In the genomic region with DNA sequence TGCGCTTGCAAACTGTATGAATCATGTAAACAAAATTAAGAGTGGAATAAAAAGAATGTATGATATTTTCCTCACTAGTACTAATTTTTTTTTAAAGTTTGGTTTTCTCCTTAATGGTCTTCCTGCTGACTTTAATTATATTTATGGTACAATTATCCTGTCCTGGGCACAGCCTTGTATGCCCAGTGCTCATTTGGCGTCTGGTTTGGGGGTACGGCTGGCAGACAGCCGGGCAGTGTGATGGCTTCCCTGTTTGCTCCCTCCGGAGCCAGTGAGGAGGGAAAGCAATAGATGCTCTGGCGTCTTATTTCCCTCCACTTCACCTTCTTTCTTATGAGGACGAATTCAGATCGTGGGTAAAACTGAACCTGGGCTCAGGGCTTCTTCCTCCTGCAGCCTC, we compare ENCODE assay signal across 17 mouse cellular contexts.
A peak's percentile ranks its signal among the peaks of the same experiment; 100 is the strongest.
DNase-seq lines count a peak whose midpoint lies in the region; ATAC-seq and TF ChIP-seq lines count a peak whose summit lies in the region.
"Had no signal": no experiment of that assay in that cellular context is flagged by ENCODE, and none has a peak within 500 bp of the region (broad histone marks: within the 10 kb centered on the region; RNA-seq: fewer than 3 reads in every experiment).

No protein-coding gene starts in this region.

- no peak for ATAC-seq in heart, embryonic 11.5 days (replicated peaks; ENCODE audit: insufficient number of reproducible peaks, low FRiP score, low TSS enrichment)
- ATAC-seq in intestine, embryonic 14.5 days (replicated peaks; ENCODE audit: low FRiP score, low TSS enrichment, low read depth): no peak
- no peak for ATAC-seq in intestine, embryonic 16.5 days

- H3K27ac ChIP-seq in heart, embryonic 11.5 days (ENCODE audit: low read depth, low read length): no peak overlapping the region
- H3K27ac ChIP-seq in intestine, embryonic 14.5 days (ENCODE audit: low read depth): no peak overlapping the region
- no peak overlapping the region for H3K27ac ChIP-seq in intestine, embryonic 16.5 days (ENCODE audit: low read length)
- peak overlapping the region; percentile 73 for H3K27ac ChIP-seq in limb, embryonic 10.5 days
- H3K27ac ChIP-seq: intestine, embryonic 15.5 days had no signal

- no peak for DNase-seq in heart, postnatal 10 days
- DNase-seq in intestine, embryonic 14.5 days (ENCODE audit: low spot score): no peak
- DNase-seq in limb, embryonic 10.5 days (ENCODE audit: low spot score): no peak
- DNase-seq in adrenal gland, postnatal 4 days (ENCODE audit: low spot score in 2 of 2): no peak
- no peak for DNase-seq in gastrocnemius, postnatal 14 days
- DNase-seq: adrenal gland, adult 8-10 months; cerebellum, adult 11-12 months; cerebellum, postnatal 36 days; gastrocnemius, postnatal 25 days; kidney, postnatal 10 days; left cerebral cortex, postnatal 4 days; lung, adult 18-20 months; thymus, adult 2 months had no signal

- H3K4me3 ChIP-seq in heart, embryonic 11.5 days (ENCODE audit: low read depth, low read length): no peak overlapping the region
- H3K4me3 ChIP-seq in intestine, embryonic 14.5 days (ENCODE audit: low read depth, low read length): no peak overlapping the region
- no peak overlapping the region for H3K4me3 ChIP-seq in intestine, embryonic 16.5 days (ENCODE audit: low read length)
- peak overlapping the region; percentile 35 for H3K4me3 ChIP-seq in E14TG2a.4 (replicated peaks; ENCODE audit: low read length)
- H3K4me3 ChIP-seq in limb, embryonic 10.5 days: peak overlapping the region; percentile 28; the same call in 1 of the 2 replicates
- H3K4me3 ChIP-seq: intestine, embryonic 15.5 days had no signal

- no peak for TF ChIP-seq CTCF in E14TG2a.4 (conservative IDR thresholded peaks at IDR 0.05; ENCODE audit: low read length)

- 42% methylated on average over 8 of the region's 8 CpGs for WGBS in heart, embryonic 11.5 days (ENCODE audit: insufficient replicate concordance)
- WGBS in intestine, embryonic 14.5 days: 35% methylated on average over 8 of the region's 8 CpGs
- WGBS in intestine, embryonic 16.5 days: 31% methylated on average over 8 of the region's 8 CpGs
- WGBS in limb, embryonic 10.5 days: 31% methylated on average over 8 of the region's 8 CpGs

- H3K4me2 ChIP-seq in heart, embryonic 11.5 days: peak overlapping the region; percentile 59
- H3K4me2 ChIP-seq in intestine, embryonic 14.5 days (ENCODE audit: low read length): 0 out of 2 replicates have a peak overlapping the region, but pooled peaks have one; percentile 9
- H3K4me2 ChIP-seq in intestine, embryonic 16.5 days (ENCODE audit: low read depth, low read length): no peak overlapping the region

- intact Hi-C loops in heart, postnatal 10 days (cut with DNase I): loop anchor here (5.0 kb wide), 1 partner anchor 674 kb away; no protein-coding TSS in a partner anchor
- intact Hi-C loops in gastrocnemius, postnatal 14 days (cut with DNase I; ENCODE audit: low total_unique reads): no loop called here

- H3K4me1 ChIP-seq in heart, embryonic 11.5 days (ENCODE audit: control insufficient read depth, insufficient read depth, low read length): no peaks in the 10 kb centered on the region
- no peaks in the 10 kb centered on the region for H3K4me1 ChIP-seq in intestine, embryonic 14.5 days (replicated peaks; ENCODE audit: control insufficient read depth, insufficient read depth, low read length)
- no peaks in the 10 kb centered on the region for H3K4me1 ChIP-seq in intestine, embryonic 16.5 days (ENCODE audit: control insufficient read depth, insufficient read depth, low read length)
- peaks cover 21% of the 10 kb centered on the region for H3K4me1 ChIP-seq in E14TG2a.4 (replicated peaks; ENCODE audit: low read depth, low read length)
- peaks cover 83% of the 10 kb centered on the region for H3K4me1 ChIP-seq in limb, embryonic 10.5 days
- H3K4me1 ChIP-seq: intestine, embryonic 15.5 days had no signal

- no peaks in the 10 kb centered on the region for H3K36me3 ChIP-seq in heart, embryonic 11.5 days (ENCODE audit: control insufficient read depth, insufficient read depth, low read length)
- no peaks in the 10 kb centered on the region for H3K36me3 ChIP-seq in intestine, embryonic 14.5 days (ENCODE audit: control insufficient read depth, insufficient read depth, low read length)
- H3K36me3 ChIP-seq in intestine, embryonic 16.5 days (ENCODE audit: control insufficient read depth, insufficient read depth, low read length): no peaks in the 10 kb centered on the region
- no peaks in the 10 kb centered on the region for H3K36me3 ChIP-seq in E14TG2a.4 (ENCODE audit: insufficient read depth, low read length)
- no peaks in the 10 kb centered on the region for H3K36me3 ChIP-seq in limb, embryonic 10.5 days
- H3K36me3 ChIP-seq: intestine, embryonic 15.5 days had no signal

- no peak overlapping the region for H3K9ac ChIP-seq in heart, embryonic 11.5 days (ENCODE audit: low read depth, low read length)
- H3K9ac ChIP-seq in intestine, embryonic 14.5 days (ENCODE audit: low read length): no peak overlapping the region
- H3K9ac ChIP-seq in intestine, embryonic 16.5 days (ENCODE audit: low read depth, low read length): no peak overlapping the region
- H3K9ac ChIP-seq: intestine, embryonic 15.5 days had no signal

- H3K9me3 ChIP-seq in heart, embryonic 11.5 days (replicated peaks; ENCODE audit: control insufficient read depth, low read length): no peaks in the 10 kb centered on the region
- H3K9me3 ChIP-seq in intestine, embryonic 14.5 days (ENCODE audit: control insufficient read depth, low read length): no peaks in the 10 kb centered on the region
- H3K9me3 ChIP-seq in intestine, embryonic 16.5 days (ENCODE audit: control insufficient read depth, low read length): no peaks in the 10 kb centered on the region
- H3K9me3 ChIP-seq in E14TG2a.4 (ENCODE audit: low read length): no peaks in the 10 kb centered on the region
- H3K9me3 ChIP-seq in limb, embryonic 10.5 days (replicated peaks): no peaks in the 10 kb centered on the region
- H3K9me3 ChIP-seq: intestine, embryonic 15.5 days had no signal

- H3K27me3 ChIP-seq in heart, embryonic 11.5 days (ENCODE audit: control insufficient read depth, insufficient read depth, low read length): peaks cover 43% of the 10 kb centered on the region
- H3K27me3 ChIP-seq in intestine, embryonic 14.5 days (replicated peaks; ENCODE audit: control insufficient read depth, insufficient read depth, low read length): peaks cover 57% of the 10 kb centered on the region
- peaks cover 13% of the 10 kb centered on the region; the same call in 1 of the 2 replicates for H3K27me3 ChIP-seq in intestine, embryonic 16.5 days (replicated peaks; ENCODE audit: control insufficient read depth, insufficient read depth, low read length)
- H3K27me3 ChIP-seq in E14TG2a.4 (ENCODE audit: insufficient read depth, low read length): peaks cover 46% of the 10 kb centered on the region
- H3K27me3 ChIP-seq in limb, embryonic 10.5 days (ENCODE audit: low read depth, poor library complexity, severe bottlenecking): peaks cover 18% of the 10 kb centered on the region; the same call in 1 of the 2 replicates

Comparison
In these comparisons a context has a peak if more than half of its experiments do, and no peak if none do; other contexts are left out.
1. H3K4me3 ChIP-seq: peak in E14TG2a.4 (single experiment) and limb, embryonic 10.5 days (single experiment); none in heart, embryonic 11.5 days (single experiment), intestine, embryonic 14.5 days (single experiment) and intestine, embryonic 16.5 days (single experiment).